Mouse (Mus musculus) adrenal gland, adult (tissue): ENCODE measurements around the gene Glud1.
"Not testable (repeated sequence)": the region's sequence is repeated elsewhere in the genome, so short reads cannot be mapped to it uniquely, and the experiment has no call there.

ENCODE experiments used
- DNase-seq, 2 experiments: peaks; one replicate each; pipeline ENCODE4 v3.0.0; 2022 to 2023; ENCODE audit warnings: low spot score in 1 of 2; ENCODE audit not compliant: inconsistent age in 2 of 2

The Glud1 gene

DNA sequence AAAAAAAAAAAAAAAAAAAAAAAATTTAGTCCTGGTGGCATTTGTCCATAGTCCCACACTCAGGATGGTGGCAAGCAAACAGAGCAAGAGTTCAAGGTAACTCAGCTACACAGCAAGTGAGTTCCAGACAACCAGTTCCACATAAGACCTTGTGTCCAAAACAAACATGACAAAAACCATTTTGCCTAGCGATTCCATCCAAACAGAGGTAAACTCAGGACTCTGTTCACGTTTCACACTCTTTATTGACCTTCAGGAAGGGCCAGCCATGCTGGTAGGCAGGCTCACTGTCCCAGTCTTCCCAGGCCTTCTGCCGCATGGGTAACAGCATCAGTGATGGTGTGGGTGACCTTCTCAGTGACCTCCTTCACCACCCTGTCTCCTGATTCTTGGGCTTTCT lies 41.1 kb downstream of the Glud1 start:
- no peak for DNase-seq

DNA sequence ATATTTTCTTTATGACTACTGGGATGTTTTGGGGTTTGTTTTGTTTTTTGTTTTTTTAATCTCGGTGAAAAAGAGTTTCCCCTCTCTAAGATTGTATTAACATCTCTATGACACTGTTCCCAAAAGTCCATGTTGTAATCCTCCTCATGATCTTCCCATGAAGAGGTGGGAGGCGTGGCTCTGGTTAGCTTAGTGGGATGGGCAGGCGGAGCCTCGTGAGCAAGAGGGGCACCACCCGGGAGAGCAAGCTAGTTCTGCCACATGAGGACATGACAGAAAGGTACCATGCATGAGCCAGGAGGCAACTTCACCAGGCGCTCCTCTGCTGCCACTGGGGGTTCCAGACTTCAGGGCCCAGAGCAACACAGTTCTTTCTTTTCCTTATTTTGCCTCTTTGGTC lies 42.0 kb downstream of the Glud1 start:
- DNase-seq: no peak

- DNase-seq: no peak
Observed at GRCm38 (mm10) chr14:34353326-34353725, 42.8 kb downstream of the Glud1 start.

DNA sequence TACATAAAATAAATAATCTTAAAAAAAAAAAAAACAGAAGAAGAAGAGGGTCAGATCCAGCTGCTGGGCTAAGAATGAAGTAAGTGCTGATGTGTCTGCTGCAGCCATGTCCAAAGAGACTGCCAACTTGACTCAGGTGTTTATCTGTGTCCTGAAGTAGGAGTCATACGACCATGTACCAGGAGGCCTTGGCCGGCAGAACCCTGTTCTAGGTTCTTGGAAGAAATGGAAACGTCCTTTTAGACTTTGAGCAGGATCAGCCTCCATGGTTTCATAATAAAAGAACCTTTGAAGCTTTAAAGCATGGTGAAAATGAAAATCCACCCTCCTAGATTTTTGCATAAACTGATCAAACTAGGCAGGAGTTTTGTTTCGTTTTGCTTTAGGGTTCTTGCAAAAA lies 43.9 kb downstream of the Glud1 start:
- no peak for DNase-seq

GRCm38 (mm10) chr14:34355301-34355700 lies 44.8 kb downstream of the Glud1 start, which contains the start of gene Fam25c:
Gene Fam25c, minus strand, starts transcription at chr14:34355433.
- DNase-seq: no peak

GRCm38 (mm10) chr14:34357671-34358455 lies 47.3 kb downstream of the Glud1 start:
- DNase-seq: no peak

DNA sequence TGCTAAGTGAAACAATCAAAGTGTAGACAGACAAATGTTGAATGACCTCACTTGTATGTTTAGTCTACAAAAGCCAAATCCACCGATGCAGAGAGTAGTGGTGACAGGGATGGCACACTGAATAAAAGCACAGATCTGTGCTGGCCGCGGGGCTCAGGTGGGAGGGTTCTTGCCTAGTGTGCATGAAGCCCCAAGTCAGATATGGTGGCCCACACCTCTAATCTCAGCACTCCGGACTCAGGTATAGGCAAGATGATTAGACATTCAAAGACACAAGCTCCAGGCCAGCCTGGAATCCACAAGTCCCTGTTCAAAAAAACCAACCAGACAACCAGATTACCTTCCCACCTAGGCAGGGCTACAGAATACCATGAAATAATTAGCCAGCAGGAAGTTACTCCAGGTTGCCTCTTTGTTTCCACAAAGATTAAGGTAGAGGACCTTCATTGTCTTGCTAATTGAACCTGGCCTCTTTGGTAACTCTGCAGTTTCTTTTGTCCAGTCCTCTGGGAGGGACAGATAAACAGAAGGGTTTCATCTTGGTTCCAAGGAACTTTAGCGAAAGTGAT lies 49.2 kb downstream of the Glud1 start:
- DNase-seq: no peak

- no peak for DNase-seq
Observed at GRCm38 (mm10) chr14:34360251-34360650, 49.7 kb downstream of the Glud1 start.

- no peak for DNase-seq
Observed at GRCm38 (mm10) chr14:34362135-34362534, 51.6 kb downstream of the Glud1 start.

GRCm38 (mm10) chr14:34362726-34363445 lies 52.4 kb downstream of the Glud1 start:
- DNase-seq: peak; percentile 87 to 94

- DNase-seq: peak; percentile 91 to 97
Observed at GRCm38 (mm10) chr14:34363490-34364253, 53.1 kb downstream of the Glud1 start.

DNA sequence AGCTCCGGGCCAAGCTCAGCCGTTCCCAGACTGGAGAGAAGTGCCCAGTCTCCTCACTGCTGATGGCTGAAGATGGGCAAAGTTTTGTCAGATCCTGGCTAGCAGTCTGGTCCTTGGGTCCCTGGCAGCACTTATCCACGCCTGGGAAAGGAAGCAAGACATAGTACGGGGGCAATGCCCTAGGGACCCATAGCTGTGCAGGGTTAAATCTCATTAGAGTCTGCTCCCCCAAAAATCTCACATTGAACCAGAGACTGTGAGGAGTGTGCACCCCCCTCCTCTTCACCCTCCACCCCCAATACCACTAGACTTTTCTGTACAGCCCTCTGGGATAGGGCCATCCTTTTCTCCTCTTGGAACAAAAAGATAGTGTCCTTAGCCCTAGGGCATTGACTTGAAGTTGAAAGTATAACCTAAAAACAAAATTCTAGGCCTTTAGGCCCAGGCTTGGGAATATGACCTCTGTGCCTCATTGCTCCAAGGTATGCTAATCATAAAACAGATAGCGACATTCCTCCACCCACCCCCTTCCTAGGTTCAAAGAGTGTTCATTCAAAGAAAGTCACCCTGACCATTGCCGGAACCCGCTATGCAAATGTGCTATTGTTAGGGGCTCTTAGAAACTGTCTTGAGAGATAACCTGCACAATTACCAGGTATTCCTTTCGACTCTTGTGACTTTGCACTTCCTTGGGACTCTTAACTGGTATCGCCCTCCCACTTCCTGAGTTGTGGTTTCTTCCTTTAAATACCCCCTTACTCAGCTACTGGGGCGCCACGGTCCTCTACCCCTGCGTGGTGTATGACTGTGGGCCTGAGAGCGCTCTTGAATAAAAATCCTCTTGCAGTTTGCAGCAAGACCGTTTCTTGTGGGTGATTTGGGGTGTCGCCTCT lies 54.0 kb downstream of the Glud1 start:
- not testable (repeated sequence) for DNase-seq

GRCm38 (mm10) chr14:34365147-34365507 lies 54.6 kb downstream of the Glud1 start:
- no peak for DNase-seq

- DNase-seq: no peak
Observed at GRCm38 (mm10) chr14:34370203-34370602, 59.7 kb downstream of the Glud1 start.

DNA sequence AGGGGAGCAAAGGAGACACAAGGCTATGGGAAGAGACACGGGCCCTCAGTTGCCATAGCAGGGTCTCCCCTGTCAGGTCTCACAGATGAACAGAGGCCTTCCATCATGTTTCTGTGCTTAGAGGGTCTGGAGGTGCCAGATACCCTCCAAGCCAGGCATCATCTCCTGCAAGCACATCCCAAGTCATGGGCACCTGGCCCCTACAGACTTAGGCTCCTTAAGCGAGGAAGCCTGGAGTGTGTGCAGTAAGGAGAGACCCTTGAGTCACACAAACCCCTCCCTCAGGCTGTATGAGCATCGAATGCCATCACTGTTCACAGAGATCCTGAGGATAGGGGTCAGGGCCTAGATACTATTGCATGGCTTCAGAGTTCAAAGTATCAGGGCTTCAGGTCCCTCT lies 60.4 kb downstream of the Glud1 start:
- no peak for DNase-seq

- DNase-seq: no peak
Observed at GRCm38 (mm10) chr14:34371763-34372162, 61.2 kb downstream of the Glud1 start.

DNA sequence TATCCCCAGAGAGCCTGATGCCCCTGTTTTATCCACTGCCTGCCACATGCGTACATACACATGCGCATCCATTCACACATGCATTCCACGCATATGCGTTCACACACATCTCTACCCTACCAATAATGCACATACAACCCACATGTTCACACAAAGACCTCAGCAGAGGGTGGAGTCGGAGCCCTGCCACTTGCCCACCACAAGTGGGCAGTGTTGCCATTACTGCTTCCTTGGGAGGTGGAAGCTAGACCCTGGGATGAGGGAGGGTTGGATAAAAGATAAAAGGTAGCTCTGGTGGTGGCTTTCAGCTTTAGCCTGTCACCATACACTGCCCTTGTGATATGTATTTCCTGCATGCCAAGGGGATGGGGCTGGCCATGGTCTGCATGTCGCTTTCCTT lies 62.1 kb downstream of the Glud1 start:
- peak; percentile 48 to 85 for DNase-seq

DNA sequence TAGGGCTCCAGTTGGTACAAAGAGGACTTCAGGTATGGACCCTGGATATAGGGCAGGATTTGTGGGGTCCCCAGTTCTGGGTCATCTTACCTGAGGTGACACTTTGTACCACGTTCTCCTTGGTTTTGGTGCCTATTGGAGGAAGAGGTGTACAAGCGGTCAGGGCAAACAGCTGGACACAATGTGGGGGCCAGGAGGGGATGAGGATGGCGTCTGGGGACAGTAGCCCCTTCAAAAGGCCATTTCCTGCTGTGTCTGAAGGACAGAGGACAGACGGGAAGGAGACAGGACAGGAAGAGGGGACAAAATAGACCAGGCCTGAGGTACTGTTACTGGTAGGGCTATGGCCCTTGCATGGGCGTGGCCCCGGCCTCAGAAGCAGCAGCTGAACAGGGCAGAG lies 63.1 kb downstream of the Glud1 start:
- DNase-seq: no peak

DNA sequence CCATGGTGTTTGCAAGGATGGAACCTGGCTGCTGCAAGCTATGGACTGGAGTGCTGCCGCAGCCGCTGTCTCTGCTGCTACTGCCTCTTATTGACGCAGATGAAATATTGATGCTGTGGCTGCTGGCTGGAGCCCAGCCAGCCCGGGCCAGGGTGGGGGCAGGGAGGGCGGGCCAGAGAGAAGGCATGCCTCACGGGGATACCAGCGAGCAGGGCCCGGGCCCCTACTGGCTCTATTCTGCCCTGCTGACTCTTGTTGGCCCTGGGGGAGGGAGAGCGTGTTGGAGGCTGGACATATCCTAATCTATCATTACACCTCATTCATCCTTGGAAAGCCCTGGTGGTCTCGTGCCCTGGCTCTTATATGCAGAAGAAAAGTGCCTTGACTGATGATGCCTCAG lies 64.0 kb downstream of the Glud1 start, which contains the start of gene Sncg:
TSS of gene Sncg (minus strand) at position 213 of the 400 bp plus-strand sequence.
- DNase-seq: peak in 1 of 2 experiments; percentile 31

GRCm38 (mm10) chr14:34375415-34375904 lies 64.9 kb downstream of the Glud1 start, which contains the start of gene Mmrn2:
Gene Mmrn2, plus strand, starts transcription at chr14:34375465.
- no peak for DNase-seq
